Mouse (Mus musculus) intestine, embryonic 15.5 days (tissue): ENCODE results near the gene Lonrf2. TPM values are rescaled to one million over a fixed set of nuclear protein-coding genes. Genes with fewer than 3 reads are reported as not detected.

Experiments used
- ATAC-seq: fragments of 200-750 bp; cut with Nextera tagmentation; 2 replicates; pipeline ENCODE4 v1.8.0; 2017; ENCODE audit warnings: moderate TSS enrichment, moderate library complexity
- H3K27ac ChIP-seq: fragments of 300-500 bp; sonication (generic); 2 replicates; pipeline ENCODE4 v1.5.1; 2015; ENCODE audit warnings: mild to moderate bottlenecking, inconsistent platforms
- H3K27me3 ChIP-seq: fragments of 300-500 bp; sonication (generic); replicated peaks from 2 replicates; pipeline ENCODE4 v1.6.1; 2015; ENCODE audit warnings: inconsistent platforms
- H3K36me3 ChIP-seq: fragments of 300-500 bp; sonication (generic); 2 replicates; pipeline ENCODE4 v1.6.1; 2015; ENCODE audit warnings: inconsistent platforms
- H3K4me1 ChIP-seq: fragments of 300-500 bp; sonication (generic); replicated peaks from 2 replicates; pipeline ENCODE4 v1.6.1; 2015; ENCODE audit warnings: inconsistent platforms
- H3K4me2 ChIP-seq: fragments of 300-500 bp; sonication (generic); replicated peaks from 2 replicates; pipeline ENCODE4 v1.6.1; 2015; ENCODE audit warnings: mild to moderate bottlenecking, inconsistent platforms
- H3K4me3 ChIP-seq: fragments of 300-500 bp; sonication (generic); replicated peaks from 2 replicates; pipeline ENCODE4 v1.5.1; 2015; ENCODE audit warnings: inconsistent platforms
- H3K9ac ChIP-seq: fragments of 300-500 bp; sonication (generic); 2 replicates; pipeline ENCODE4 v1.6.1; 2015; ENCODE audit warnings: inconsistent platforms
- H3K9me3 ChIP-seq: fragments of 300-500 bp; sonication (generic); 2 replicates; pipeline ENCODE4 v1.6.1; 2016; ENCODE audit warnings: inconsistent platforms
- WGBS: fragments of 180-500 bp; shearing (Covaris S2); methylation state at CpG from one replicate; pipeline ENCODE4 v1.1.7; 2015; 5-methylcytosine and 5-hydroxymethylcytosine counted together
- polyA plus RNA-seq: library from polyadenylated mRNA; unstranded; fragments of >200 nt; fragmentation: Nextera tagmentation; extraction: Ambion mirVana; gene quantifications from 2 replicates; pipeline ENCODE4 v1.2.1, GENCODE M21; 2015

The Lonrf2 gene
- polyA plus RNA-seq, 1 experiment from 2014 or later: 1.1 TPM

DNA sequence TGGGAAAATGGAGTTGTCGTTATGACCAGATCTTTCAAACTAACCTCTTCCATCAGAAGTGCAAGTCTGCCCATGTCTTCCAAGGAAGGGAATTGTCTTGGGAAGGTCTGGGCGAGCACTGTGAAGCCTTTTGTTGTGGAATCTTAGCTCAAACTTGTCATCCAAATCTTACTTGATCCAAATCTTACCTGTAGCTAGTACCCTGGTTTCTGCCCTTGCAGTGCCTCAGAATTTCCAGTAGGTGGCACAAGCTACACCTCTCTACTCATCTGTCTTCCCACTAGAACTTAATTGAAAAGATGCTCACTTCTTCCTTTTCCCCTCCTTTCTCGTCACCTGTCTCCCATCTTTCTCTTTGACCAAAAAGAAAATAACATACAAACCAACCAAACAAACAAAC, 47.6 kb downstream of the Lonrf2 start:
- 70% methylated on average over 3 of the region's 3 CpGs for WGBS
- Histone ChIP-seq H3K9me3 (no peaks in the 10 kb centered on the region), H3K4me1 (no peaks in the 10 kb centered on the region), H3K27ac (no peak overlapping the region), H3K4me2 (no peak overlapping the region), H3K27me3 (no peaks in the 10 kb centered on the region), H3K36me3 (no peaks in the 10 kb centered on the region), H3K9ac (no peak overlapping the region), H3K4me3 (no peak overlapping the region)
- no peak for ATAC-seq

DNA sequence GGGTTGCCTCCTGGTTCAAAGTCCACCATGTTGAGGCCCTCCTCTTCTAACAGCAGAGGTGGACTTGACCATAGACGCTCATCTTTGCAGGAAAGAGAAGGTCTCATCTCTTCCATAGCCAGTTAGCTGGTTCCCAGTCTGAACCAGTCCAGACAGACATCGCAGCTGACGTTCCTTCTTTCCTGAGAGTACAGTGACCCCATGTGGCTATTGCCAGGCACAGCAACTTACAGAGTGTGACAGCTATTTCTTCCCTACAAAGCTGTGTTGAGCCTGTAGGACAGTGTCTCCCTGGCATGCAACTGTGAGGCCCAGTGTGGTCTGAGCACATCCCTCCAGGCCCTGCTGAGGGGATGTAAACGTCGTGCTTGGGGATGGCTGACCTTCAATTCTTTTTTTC, 49.1 kb downstream of the Lonrf2 start:
- no peak overlapping the region for H3K4me2 ChIP-seq
- no peaks in the 10 kb centered on the region for H3K9me3 ChIP-seq
- H3K27me3 ChIP-seq: no peaks in the 10 kb centered on the region
- no peak overlapping the region for H3K27ac ChIP-seq
- H3K9ac ChIP-seq: no peak overlapping the region
- H3K4me1 ChIP-seq: no peaks in the 10 kb centered on the region
- 6% methylated on average over 5 of the region's 5 CpGs for WGBS
- H3K4me3 ChIP-seq: no peak overlapping the region
- no peak for ATAC-seq
- no peaks in the 10 kb centered on the region for H3K36me3 ChIP-seq

- WGBS: 68% methylated on average over 7 of the region's 7 CpGs
- no peak overlapping the region for H3K9ac ChIP-seq
- no peaks in the 10 kb centered on the region for H3K9me3 ChIP-seq
- no peak for ATAC-seq
- no peaks in the 10 kb centered on the region for H3K36me3 ChIP-seq
- no peak overlapping the region for H3K4me2 ChIP-seq
- H3K4me3 ChIP-seq: no peak overlapping the region
- no peaks in the 10 kb centered on the region for H3K27me3 ChIP-seq
- H3K4me1 ChIP-seq: no peaks in the 10 kb centered on the region
- H3K27ac ChIP-seq: no peak overlapping the region
Observed at GRCm38 (mm10) chr1:38786358-38786757, 50.2 kb downstream of the Lonrf2 start.

DNA sequence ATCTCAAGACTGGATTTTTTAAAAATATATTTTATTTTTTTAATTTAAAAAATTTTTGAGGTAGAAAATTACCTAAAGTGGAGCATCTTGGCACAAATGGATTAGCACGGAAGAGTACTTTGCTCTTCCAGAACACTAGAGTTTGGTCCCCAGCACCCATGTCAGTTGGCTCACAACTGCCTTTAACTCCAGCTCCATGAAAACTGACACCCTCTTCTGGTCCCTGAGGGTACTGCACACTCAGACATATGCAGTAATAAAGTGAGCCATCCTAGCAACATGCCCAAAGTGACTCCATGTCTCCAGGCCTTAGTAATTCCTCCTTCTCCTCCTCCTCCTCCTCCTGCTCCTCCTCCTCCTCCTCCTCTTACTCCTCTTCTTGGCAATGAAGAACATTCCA, 58.2 kb downstream of the Lonrf2 start:
- Histone ChIP-seq H3K36me3 (no peaks in the 10 kb centered on the region), H3K27ac (no peak overlapping the region), H3K9ac (no peak overlapping the region), H3K4me3 (no peak overlapping the region), H3K4me1 (no peaks in the 10 kb centered on the region), H3K4me2 (no peak overlapping the region), H3K9me3 (no peaks in the 10 kb centered on the region), H3K27me3 (no peaks in the 10 kb centered on the region)
- WGBS: 97% methylated on average over 1 of the region's 1 CpGs
- no peak for ATAC-seq

- Histone ChIP-seq H3K27me3 (no peaks in the 10 kb centered on the region), H3K27ac (no peak overlapping the region), H3K36me3 (no peaks in the 10 kb centered on the region), H3K4me1 (no peaks in the 10 kb centered on the region), H3K4me2 (no peak overlapping the region), H3K4me3 (no peak overlapping the region), H3K9me3 (no peaks in the 10 kb centered on the region), H3K9ac (no peak overlapping the region)
- no peak for ATAC-seq
- 79% methylated on average over 7 of the region's 7 CpGs for WGBS
Observed at GRCm38 (mm10) chr1:38777500-38777899, 59.0 kb downstream of the Lonrf2 start.

- H3K27ac ChIP-seq: no peak overlapping the region
- H3K36me3 ChIP-seq: no peaks in the 10 kb centered on the region
- no peak overlapping the region for H3K4me2 ChIP-seq
- no peaks in the 10 kb centered on the region for H3K9me3 ChIP-seq
- 90% methylated on average over 5 of the region's 5 CpGs for WGBS
- H3K9ac ChIP-seq: no peak overlapping the region
- no peak overlapping the region for H3K4me3 ChIP-seq
- H3K4me1 ChIP-seq: no peaks in the 10 kb centered on the region
- H3K27me3 ChIP-seq: no peaks in the 10 kb centered on the region
- no peak for ATAC-seq
Observed at GRCm38 (mm10) chr1:38775713-38776112, 60.8 kb downstream of the Lonrf2 start.

DNA sequence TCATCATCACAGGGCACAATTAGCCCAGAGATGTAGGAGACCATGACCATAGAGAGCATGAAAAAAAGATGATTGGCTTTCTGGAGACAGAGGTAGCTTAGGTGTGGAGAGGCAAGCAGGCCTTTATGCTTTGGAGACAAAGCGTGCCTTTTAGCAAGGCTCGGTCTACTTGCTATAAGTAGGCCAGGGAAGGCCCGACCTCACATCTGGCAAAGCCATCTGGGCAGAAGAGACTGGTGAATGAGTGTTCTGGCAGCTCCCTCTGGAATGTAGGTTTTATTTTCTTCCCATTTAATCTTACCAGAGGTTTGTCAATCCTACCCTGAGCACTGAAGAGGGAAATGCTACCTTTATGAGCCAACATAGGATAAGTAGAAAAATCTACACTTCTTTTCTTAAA, 65.8 kb downstream of the Lonrf2 start:
- no peak overlapping the region for H3K4me3 ChIP-seq
- 75% methylated on average over 3 of the region's 3 CpGs for WGBS
- H3K9ac ChIP-seq: no peak overlapping the region
- H3K27me3 ChIP-seq: no peaks in the 10 kb centered on the region
- no peaks in the 10 kb centered on the region for H3K4me1 ChIP-seq
- H3K9me3 ChIP-seq: no peaks in the 10 kb centered on the region
- H3K27ac ChIP-seq: no peak overlapping the region
- ATAC-seq: no peak
- no peaks in the 10 kb centered on the region for H3K36me3 ChIP-seq
- no peak overlapping the region for H3K4me2 ChIP-seq

DNA sequence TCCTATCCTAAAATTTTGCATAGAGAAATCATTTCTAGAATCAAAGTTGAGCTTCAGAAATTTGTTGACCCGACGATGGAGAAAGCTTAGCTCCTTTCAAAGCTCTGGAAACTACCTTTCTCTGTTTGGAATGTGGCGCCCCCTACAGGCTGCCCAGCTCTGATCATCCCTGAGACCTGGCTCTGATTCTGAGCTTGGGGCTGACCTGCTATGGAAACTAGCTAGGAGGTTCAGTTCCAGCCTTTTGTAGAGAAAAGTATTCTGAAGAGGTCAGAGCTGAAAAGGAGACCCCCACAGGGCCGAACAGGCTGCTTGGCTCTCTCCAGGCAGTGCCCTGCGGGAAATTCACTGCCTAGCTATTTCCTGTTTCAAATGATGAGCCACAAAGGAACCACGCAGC, 66.6 kb downstream of the Lonrf2 start:
- Histone ChIP-seq H3K4me1 (0 out of 2 replicates have a peak, but pooled peaks cover 2% of the 10 kb centered on the region), H3K27ac (no peak overlapping the region), H3K27me3 (no peaks in the 10 kb centered on the region), H3K4me3 (no peak overlapping the region), H3K36me3 (no peaks in the 10 kb centered on the region), H3K9me3 (no peaks in the 10 kb centered on the region), H3K9ac (no peak overlapping the region), H3K4me2 (no peak overlapping the region)
- 35% methylated on average over 6 of the region's 6 CpGs for WGBS
- no peak for ATAC-seq

GRCm38 (mm10) chr1:38767812-38768211, 68.7 kb downstream of the Lonrf2 start:
- Histone ChIP-seq H3K27ac (no peak overlapping the region), H3K9me3 (no peaks in the 10 kb centered on the region), H3K27me3 (no peaks in the 10 kb centered on the region), H3K9ac (no peak overlapping the region), H3K36me3 (no peaks in the 10 kb centered on the region), H3K4me1 (0 out of 2 replicates have a peak, but pooled peaks cover 4% of the 10 kb centered on the region), H3K4me2 (peak overlapping the region; percentile 46), H3K4me3 (no peak overlapping the region)
- ATAC-seq: peak; percentile 57; the same call in 1 of the 2 replicates
- WGBS: 12% methylated on average over 11 of the region's 11 CpGs

DNA sequence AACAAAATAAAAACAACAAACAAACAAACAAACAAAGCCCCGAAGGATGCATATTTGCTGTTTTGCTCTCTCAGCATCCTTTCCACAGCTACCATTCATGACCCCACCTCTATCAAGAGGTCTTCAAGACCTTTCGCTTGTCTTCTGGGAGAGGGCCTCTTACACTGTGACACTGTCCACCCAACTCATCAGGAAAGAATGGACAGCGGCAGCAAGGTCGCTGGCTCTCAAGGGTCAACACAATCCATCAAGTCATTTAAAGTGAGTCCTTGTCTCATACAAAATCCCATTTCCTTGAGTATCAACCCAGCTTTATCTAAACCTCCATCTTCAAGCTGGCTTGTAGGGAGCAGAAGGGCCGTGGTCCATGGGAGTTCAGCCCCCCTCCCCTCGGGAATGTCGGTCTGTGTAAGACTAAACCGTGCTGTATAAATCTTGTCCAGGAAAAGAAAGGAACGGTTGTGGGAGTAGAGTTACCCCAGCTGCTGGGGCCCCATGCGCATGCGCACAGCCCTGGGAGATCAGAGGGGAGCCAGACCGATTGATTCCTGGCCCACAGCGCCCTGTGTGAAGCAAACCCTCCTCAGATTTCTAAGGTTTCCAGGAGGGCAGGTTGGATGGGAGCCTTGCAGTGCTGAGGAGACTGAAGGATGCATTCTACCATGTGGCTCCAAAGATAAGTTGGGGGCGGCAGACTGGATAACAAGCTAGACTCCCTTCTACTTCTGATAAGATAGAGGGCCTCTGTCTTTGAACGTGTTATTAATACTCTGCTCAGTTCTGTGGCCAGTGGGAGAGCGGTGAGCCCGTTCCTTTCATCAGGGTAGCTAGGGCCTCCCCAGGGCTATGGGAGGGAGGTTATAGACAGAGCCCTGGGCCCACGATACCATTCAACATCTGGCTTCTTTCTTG, 69.6 kb downstream of the Lonrf2 start:
- ATAC-seq: peak; percentile 90
- H3K9ac ChIP-seq: no peak overlapping the region
- peak overlapping the region; percentile 10 for H3K4me3 ChIP-seq
- H3K36me3 ChIP-seq: no peaks in the 10 kb centered on the region
- no peaks in the 10 kb centered on the region for H3K27me3 ChIP-seq
- H3K27ac ChIP-seq: peak overlapping the region; percentile 52
- WGBS: 24% methylated on average over 18 of the region's 18 CpGs
- H3K9me3 ChIP-seq: no peaks in the 10 kb centered on the region
- H3K4me2 ChIP-seq: peak overlapping the region; percentile 46
- 0 out of 2 replicates have a peak, but pooled peaks cover 4% of the 10 kb centered on the region for H3K4me1 ChIP-seq

DNA sequence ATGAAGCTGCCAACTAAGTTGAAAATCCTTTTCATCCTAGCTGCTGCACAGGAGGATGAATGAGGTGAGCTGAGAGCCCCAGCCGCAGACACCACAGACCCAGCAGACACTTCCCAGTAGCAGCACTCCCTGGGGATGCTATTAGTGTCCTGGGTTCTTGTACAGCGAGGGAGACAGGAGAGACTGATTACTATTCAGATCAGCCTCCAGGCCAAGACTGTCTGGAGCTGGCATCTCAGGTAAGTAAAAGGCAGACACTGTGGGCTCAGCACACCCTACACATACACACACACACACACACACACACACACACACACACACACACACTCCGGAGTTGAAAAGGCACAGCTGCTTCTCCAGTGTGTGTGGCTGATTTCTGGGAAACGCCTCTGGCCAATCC, 70.3 kb downstream of the Lonrf2 start:
- no peak for ATAC-seq
- H3K36me3 ChIP-seq: no peaks in the 10 kb centered on the region
- 42% methylated on average over 4 of the region's 4 CpGs for WGBS
- H3K9me3 ChIP-seq: no peaks in the 10 kb centered on the region
- no peak overlapping the region for H3K4me3 ChIP-seq
- no peaks in the 10 kb centered on the region for H3K27me3 ChIP-seq
- 0 out of 2 replicates have a peak, but pooled peaks cover 4% of the 10 kb centered on the region for H3K4me1 ChIP-seq
- no peak overlapping the region for H3K4me2 ChIP-seq
- no peak overlapping the region for H3K27ac ChIP-seq
- no peak overlapping the region for H3K9ac ChIP-seq

GRCm38 (mm10) chr1:38763960-38764613, 72.4 kb downstream of the Lonrf2 start:
- H3K27me3 ChIP-seq: no peaks in the 10 kb centered on the region
- no peak overlapping the region for H3K27ac ChIP-seq
- 78% methylated on average over 10 of the region's 10 CpGs for WGBS
- no peaks in the 10 kb centered on the region for H3K36me3 ChIP-seq
- H3K9ac ChIP-seq: no peak overlapping the region
- H3K4me2 ChIP-seq: no peak overlapping the region
- 0 out of 2 replicates have a peak, but pooled peaks cover 4% of the 10 kb centered on the region for H3K4me1 ChIP-seq
- no peak overlapping the region for H3K4me3 ChIP-seq
- ATAC-seq: no peak
- H3K9me3 ChIP-seq: no peaks in the 10 kb centered on the region
